In the genomic region with DNA sequence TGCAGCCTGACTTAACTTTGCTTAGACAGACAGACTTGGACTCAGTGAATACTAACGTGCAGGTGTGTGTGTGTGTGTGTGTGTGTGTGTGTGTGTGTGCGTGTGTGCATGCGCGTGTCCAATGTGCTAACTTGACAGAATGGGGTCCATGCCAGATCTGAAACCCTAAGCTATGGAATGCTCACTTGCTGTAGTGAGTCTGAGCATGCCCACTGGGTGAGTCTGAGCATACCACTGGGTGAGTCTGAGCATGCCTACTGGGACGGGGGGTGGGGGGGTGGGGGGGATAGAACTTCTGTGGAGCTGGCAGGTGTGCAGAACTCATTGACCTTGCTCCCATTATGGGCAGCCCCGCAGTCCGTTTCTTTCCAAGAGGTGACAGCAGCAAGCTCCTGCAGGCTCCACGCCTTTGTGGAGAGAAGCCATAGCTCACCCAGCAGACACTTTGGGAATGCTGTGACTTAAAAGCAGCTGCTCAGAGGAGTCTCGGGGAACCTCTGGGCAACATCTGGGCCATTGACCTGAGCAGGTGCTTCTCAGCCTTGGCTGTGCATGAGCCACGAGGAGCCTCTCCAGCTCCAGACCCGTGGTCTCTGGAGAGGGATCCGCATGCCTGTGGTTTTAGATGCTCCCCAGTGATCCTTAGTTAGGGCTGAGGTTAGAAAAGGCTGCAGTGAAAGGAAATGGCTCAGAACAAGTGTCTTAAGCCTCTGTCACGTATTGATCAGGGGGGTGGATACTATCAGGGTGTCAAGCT, we compare ENCODE assay signal across 18 mouse cellular contexts. TPM values are rescaled to one million over a fixed set of nuclear protein-coding genes. Genes with fewer than 3 reads are reported as not detected.
DNase-seq lines count a peak whose midpoint lies in the region; ATAC-seq and TF ChIP-seq lines count a peak whose summit lies in the region.
"Had no signal": no experiment of that assay in that cellular context is flagged by ENCODE, and none has a peak within 500 bp of the region (broad histone marks: within the 10 kb centered on the region; RNA-seq: fewer than 3 reads in every experiment).

No protein-coding gene starts in this region.

- no peak for TF ChIP-seq POLR2A in heart, adult 2 months (IDR thresholded peaks at IDR 0.05; ENCODE audit: insufficient read depth, low read depth, low read length)
- no peak for TF ChIP-seq POLR2A in myocyte (IDR thresholded peaks at IDR 0.05; ENCODE audit: insufficient read length, low read depth)

- no peaks in the 10 kb centered on the region for H3K9me3 ChIP-seq in limb, embryonic 13.5 days
- H3K9me3 ChIP-seq in limb, embryonic 10.5 days (replicated peaks) = no peaks in the 10 kb centered on the region
- H3K9me3 ChIP-seq: forebrain, embryonic 13.5 days; limb, embryonic 12.5 days had no signal

- H3K9ac ChIP-seq in heart, adult 2 months (ENCODE audit: low read depth, low read length) = no peak overlapping the region
- H3K9ac ChIP-seq in limb, embryonic 13.5 days = no peak overlapping the region
- H3K9ac ChIP-seq: forebrain, embryonic 13.5 days; limb, embryonic 12.5 days had no signal

- H3K27ac ChIP-seq in heart, adult 2 months = peak overlapping the region; percentile 59
- no peak overlapping the region for H3K27ac ChIP-seq in limb, embryonic 13.5 days
- H3K27ac ChIP-seq in limb, embryonic 10.5 days = no peak overlapping the region
- H3K27ac ChIP-seq in brown adipose tissue, adult 24 weeks (replicated peaks; ENCODE audit: low read depth, low read length) = peak overlapping the region; percentile 10; the same call in 1 of the 2 replicates
- H3K27ac ChIP-seq: forebrain, embryonic 13.5 days; hindbrain, postnatal 0 days; limb, embryonic 12.5 days had no signal

- TF ChIP-seq CTCF in heart, adult 2 months (IDR thresholded peaks at IDR 0.05) = no peak

- H3K36me3 ChIP-seq in heart, adult 2 months (ENCODE audit: control insufficient read depth, insufficient read depth, low read length) = peaks cover 13% of the 10 kb centered on the region
- no peaks in the 10 kb centered on the region for H3K36me3 ChIP-seq in limb, embryonic 13.5 days
- no peaks in the 10 kb centered on the region for H3K36me3 ChIP-seq in limb, embryonic 10.5 days
- no peaks in the 10 kb centered on the region for H3K36me3 ChIP-seq in myocyte (ENCODE audit: control insufficient read depth, insufficient read depth)
- H3K36me3 ChIP-seq: limb, embryonic 12.5 days had no signal

- no peak overlapping the region for H3ac ChIP-seq in myocyte (ENCODE audit: control insufficient read depth, insufficient read length)

- H3K4me3 ChIP-seq in heart, adult 2 months = no peak overlapping the region
- no peak overlapping the region for H3K4me3 ChIP-seq in limb, embryonic 13.5 days
- no peak overlapping the region for H3K4me3 ChIP-seq in limb, embryonic 10.5 days
- H3K4me3 ChIP-seq in brown adipose tissue, adult 24 weeks (ENCODE audit: insufficient read depth, low read depth, low read length) = no peak overlapping the region
- H3K4me3 ChIP-seq in myocyte = no peak overlapping the region
- H3K4me3 ChIP-seq: forebrain, embryonic 13.5 days; limb, embryonic 12.5 days had no signal

- H3K4me1 ChIP-seq in heart, adult 2 months (ENCODE audit: control insufficient read depth, insufficient read depth, low read length) = peaks cover 57% of the 10 kb centered on the region
- peaks cover 37% of the 10 kb centered on the region for H3K4me1 ChIP-seq in limb, embryonic 13.5 days
- H3K4me1 ChIP-seq in limb, embryonic 10.5 days = peaks cover 14% of the 10 kb centered on the region
- H3K4me1 ChIP-seq in brown adipose tissue, adult 24 weeks (ENCODE audit: control insufficient read depth, insufficient read depth, insufficient read length, low read length) = peaks cover 61% of the 10 kb centered on the region

- H3K4me2 ChIP-seq in limb, embryonic 13.5 days (replicated peaks) = no peak overlapping the region
- peak overlapping the region; percentile 31 for H3K4me2 ChIP-seq in myocyte (ENCODE audit: low read depth)
- H3K4me2 ChIP-seq: forebrain, embryonic 13.5 days; limb, embryonic 12.5 days; midbrain, embryonic 11.5 days had no signal

- ATAC-seq in limb, embryonic 13.5 days (ENCODE audit: low FRiP score, low read depth) = peak; percentile 22; the same call in 1 of the 2 replicates
- ATAC-seq: forebrain, embryonic 13.5 days; hindbrain, postnatal 0 days had no signal

- WGBS in heart, adult 2 months = 51% methylated on average over 13 of the region's 13 CpGs
- WGBS in limb, embryonic 13.5 days = 61% methylated on average over 13 of the region's 13 CpGs
- 80% methylated on average over 13 of the region's 13 CpGs for WGBS in limb, embryonic 10.5 days

- peak in 1 of 2 experiments; percentile 16 for DNase-seq in heart, adult 2 months
- DNase-seq in heart, postnatal 10 days = no peak
- no peak for DNase-seq in limb, embryonic 10.5 days (ENCODE audit: low spot score)
- DNase-seq in yolk sac, embryonic 10.5 days (ENCODE audit: low spot score) = no peak
- DNase-seq in kidney, postnatal 10 days = no peak
- DNase-seq: adrenal gland, adult 2 months; cerebellum, adult 11-12 months; heart, adult 18-20 months; kidney, adult 2 months; lung, postnatal 36 days; thymus, postnatal 14 days had no signal

- no peaks in the 10 kb centered on the region for H3K27me3 ChIP-seq in heart, adult 2 months (ENCODE audit: control insufficient read depth, insufficient read depth, low read length)
- H3K27me3 ChIP-seq in limb, embryonic 13.5 days = no peaks in the 10 kb centered on the region
- 0 out of 2 replicates have a peak, but pooled peaks cover 10% of the 10 kb centered on the region for H3K27me3 ChIP-seq in limb, embryonic 10.5 days (ENCODE audit: low read depth, poor library complexity, severe bottlenecking)
- H3K27me3 ChIP-seq in myocyte (ENCODE audit: control insufficient read depth, insufficient read depth, insufficient read length) = no peaks in the 10 kb centered on the region
- H3K27me3 ChIP-seq: forebrain, embryonic 13.5 days had no signal

- TF ChIP-seq EP300 in heart, adult 2 months (IDR thresholded peaks at IDR 0.05; ENCODE audit: insufficient read depth, low read depth, low read length) = no peak

- intact Hi-C loops in heart, adult 2 months (cut with DNase I) = loop anchor here (2.0 kb wide), 1 partner anchor 22 kb away; no protein-coding TSS in a partner anchor
- intact Hi-C loops in heart, postnatal 10 days (cut with DNase I) = no loop called here

- no peaks in the 10 kb centered on the region for H3K79me2 ChIP-seq in heart, adult 2 months (replicated peaks; ENCODE audit: control insufficient read depth, insufficient read depth, low read length)
- H3K79me2 ChIP-seq in myocyte (ENCODE audit: control insufficient read depth, insufficient read depth) = no peaks in the 10 kb centered on the region

TF ChIP-seq in myocyte, 11 proteins besides CTCF, POLR2A, EP300 and RAD21:
- TF ChIP-seq MAX (IDR thresholded peaks at IDR 0.05; ENCODE audit: low read depth) = no peak
- peak in 2 of 3 experiments; percentile 83 to 85 for TF ChIP-seq MYOD1 (IDR thresholded peaks at IDR 0.05; ENCODE audit: control insufficient read depth in 1 of 3, insufficient read length in 2 of 3, low read depth in 2 of 3)
- TF ChIP-seq E2F4 (IDR thresholded peaks at IDR 0.05; ENCODE audit: insufficient read depth) = no peak
- no peak for TF ChIP-seq USF1 (IDR thresholded peaks at IDR 0.05; ENCODE audit: low read depth)
- TF ChIP-seq TCF12 (IDR thresholded peaks at IDR 0.05; ENCODE audit: insufficient read depth, poor library complexity, severe bottlenecking) = peak; percentile 21
- TF ChIP-seq TCF3 (IDR thresholded peaks at IDR 0.05; ENCODE audit: insufficient read length, low read depth) = no peak
- peak; percentile 34 to 75 (median 42) for TF ChIP-seq MYOG (IDR thresholded peaks at IDR 0.05; ENCODE audit: control insufficient read depth in 1 of 3, insufficient read depth in 1 of 3, insufficient read length in 2 of 3, low read depth in 2 of 3)
- TF ChIP-seq REST (IDR thresholded peaks at IDR 0.05; ENCODE audit: insufficient read depth, insufficient read length) = no peak

RNA-seq across cellular contexts. Expression of gene Mgll, which starts 38.4 kb away (rescaled TPM):
- 100 to 1,000 TPM in 1 of 2 experiments, 10 to 100 TPM in 1; 88.7 to 102 TPM for total RNA-seq in heart, adult 2 months (2021)
- 146 and 188 TPM in 2 replicates for polyA plus RNA-seq in heart, adult 2 months (2012; rRNA removed)
- total RNA-seq in heart, postnatal 10 days (2021) = 100 to 1,000 TPM; 187 to 225 TPM
- 13.6 and 15.5 TPM in 2 replicates for polyA plus RNA-seq in limb, embryonic 13.5 days (2015; fragmentation: Nextera tagmentation; extraction: Ambion mirVana)
- polyA plus RNA-seq in limb, embryonic 10.5 days (2016; fragmentation: Nextera tagmentation; extraction: Ambion mirVana) = 1.6 and 3.3 TPM in 2 replicates
- polyA plus RNA-seq in brown adipose tissue, adult 24 weeks (2012; ENCODE audit: insufficient read depth, insufficient read length, missing spikeins) = 257 and 493 TPM in 2 replicates
- 4.7 TPM for polyA plus RNA-seq in myocyte (2012; fragmentation: generic; extraction: Trizol)

Comparison
In these comparisons a context has a peak if more than half of its experiments do, and no peak if none do; other contexts are left out.
1. H3K27ac ChIP-seq: peak in heart, adult 2 months (single experiment) and brown adipose tissue, adult 24 weeks (single experiment); none in limb, embryonic 13.5 days (single experiment) and limb, embryonic 10.5 days (single experiment).